Mouse (Mus musculus) midbrain, embryonic 13.5 days (tissue): ENCODE results near the gene Ppp1r14c. TPM values are rescaled to one million over a fixed set of nuclear protein-coding genes. Genes with fewer than 3 reads are reported as not detected.

Experiments
- ATAC-seq: fragments of 200-750 bp; cut with Nextera tagmentation; 2 replicates; pipeline ENCODE4 v1.8.0; 2017; ENCODE audit warnings: mild to moderate bottlenecking, moderate TSS enrichment, moderate library complexity
- H3K27ac ChIP-seq: fragments of 300-500 bp; sonication (generic); 2 replicates; pipeline ENCODE4 v1.5.1; 2015; ENCODE audit warnings: inconsistent platforms, mild to moderate bottlenecking, moderate library complexity
- H3K27me3 ChIP-seq: fragments of 300-500 bp; sonication (generic); 2 replicates; pipeline ENCODE4 v1.6.1; 2015; ENCODE audit warnings: mild to moderate bottlenecking, inconsistent platforms
- H3K36me3 ChIP-seq: fragments of 300-500 bp; sonication (generic); 2 replicates; pipeline ENCODE4 v1.6.1; 2015; ENCODE audit warnings: mild to moderate bottlenecking, inconsistent platforms
- H3K4me1 ChIP-seq: fragments of 300-500 bp; sonication (generic); replicated peaks from 2 replicates; pipeline ENCODE4 v1.6.1; 2015; ENCODE audit warnings: inconsistent platforms
- H3K4me2 ChIP-seq: fragments of 300-500 bp; sonication (generic); replicated peaks from 2 replicates; pipeline ENCODE4 v1.6.1; 2015; ENCODE audit warnings: moderate library complexity, mild to moderate bottlenecking, inconsistent platforms
- H3K4me3 ChIP-seq: fragments of 300-500 bp; sonication (generic); replicated peaks from 2 replicates; pipeline ENCODE4 v1.5.1; 2015; ENCODE audit warnings: mild to moderate bottlenecking, inconsistent platforms
- H3K9ac ChIP-seq: fragments of 300-500 bp; sonication (generic); replicated peaks from 2 replicates; pipeline ENCODE4 v1.6.1; 2015; ENCODE audit warnings: mild to moderate bottlenecking, inconsistent platforms
- H3K9me3 ChIP-seq: fragments of 300-500 bp; sonication (generic); 2 replicates; pipeline ENCODE4 v1.6.1; 2016; ENCODE audit warnings: mild to moderate bottlenecking, inconsistent platforms
- whole genome bisulfite sequencing: fragments of 180-500 bp; shearing (Covaris S2); methylation state at CpG from one replicate; pipeline ENCODE4 v1.1.7; 2015; 5-methylcytosine and 5-hydroxymethylcytosine counted together
- polyA plus RNA-seq: library from polyadenylated mRNA; unstranded; fragments of >200 nt; fragmentation: Nextera tagmentation; extraction: Ambion mirVana; gene quantifications from 2 replicates; pipeline ENCODE4 v1.2.1, GENCODE M21; 2015

Gene Ppp1r14c
- polyA plus RNA-seq, 1 experiment from 2014 or later, result 22.3 TPM

- H3K4me1 ChIP-seq, result no peaks in the 10 kb centered on the region
- 79% methylated on average over 3 of the region's 3 CpGs for WGBS
- ATAC-seq, result no peak
Measured at GRCm38 (mm10) chr10:3383176-3383575, 17.3 kb downstream of the Ppp1r14c start.

GRCm38 (mm10) chr10:3392251-3392650, 26.4 kb downstream of the Ppp1r14c start:
- WGBS, result 93% methylated on average over 4 of the region's 4 CpGs
- H3K27ac ChIP-seq, result no peak overlapping the region
- ATAC-seq, result no peak
- no peaks in the 10 kb centered on the region for H3K27me3 ChIP-seq
- H3K36me3 ChIP-seq, result no peaks in the 10 kb centered on the region
- H3K9ac ChIP-seq, result no peak overlapping the region
- no peaks in the 10 kb centered on the region for H3K4me1 ChIP-seq
- H3K4me3 ChIP-seq, result no peak overlapping the region
- no peaks in the 10 kb centered on the region for H3K9me3 ChIP-seq
- H3K4me2 ChIP-seq, result no peak overlapping the region

More at GRCm38 (mm10) chr10:3383176-3383575, 17.3 kb downstream of the Ppp1r14c start:
- H3K36me3 ChIP-seq, result no peaks in the 10 kb centered on the region
- no peak overlapping the region for H3K9ac ChIP-seq
- H3K27ac ChIP-seq, result no peak overlapping the region
- H3K4me2 ChIP-seq, result no peak overlapping the region
- H3K4me3 ChIP-seq, result no peak overlapping the region
- H3K27me3 ChIP-seq, result no peaks in the 10 kb centered on the region
- no peaks in the 10 kb centered on the region for H3K9me3 ChIP-seq

GRCm38 (mm10) chr10:3393548-3393947, 27.7 kb downstream of the Ppp1r14c start:
- no peak overlapping the region for H3K4me2 ChIP-seq
- no peak overlapping the region for H3K27ac ChIP-seq
- no peaks in the 10 kb centered on the region for H3K27me3 ChIP-seq
- H3K4me1 ChIP-seq, result no peaks in the 10 kb centered on the region
- H3K4me3 ChIP-seq, result no peak overlapping the region
- 92% methylated on average over 3 of the region's 4 CpGs for WGBS
- no peak overlapping the region for H3K9ac ChIP-seq
- ATAC-seq, result no peak
- no peaks in the 10 kb centered on the region for H3K36me3 ChIP-seq
- H3K9me3 ChIP-seq, result no peaks in the 10 kb centered on the region

- Histone ChIP-seq H3K4me1 (no peaks in the 10 kb centered on the region), H3K4me3 (no peak overlapping the region), H3K36me3 (no peaks in the 10 kb centered on the region), H3K9ac (no peak overlapping the region), H3K27me3 (no peaks in the 10 kb centered on the region), H3K4me2 (no peak overlapping the region), H3K9me3 (no peaks in the 10 kb centered on the region), H3K27ac (no peak overlapping the region)
- 0 out of 2 replicates have a peak, but pooled peaks have one; percentile 54 for ATAC-seq
- WGBS, result 42% methylated on average over 5 of the region's 5 CpGs
Measured at GRCm38 (mm10) chr10:3394193-3394592, 28.3 kb downstream of the Ppp1r14c start.

- H3K4me3 ChIP-seq, result no peak overlapping the region
- no peaks in the 10 kb centered on the region for H3K36me3 ChIP-seq
- WGBS, result 79% methylated on average over 4 of the region's 4 CpGs
- no peak overlapping the region for H3K9ac ChIP-seq
- H3K27me3 ChIP-seq, result no peaks in the 10 kb centered on the region
- ATAC-seq, result no peak
- H3K4me2 ChIP-seq, result no peak overlapping the region
- no peaks in the 10 kb centered on the region for H3K4me1 ChIP-seq
- no peaks in the 10 kb centered on the region for H3K9me3 ChIP-seq
- H3K27ac ChIP-seq, result no peak overlapping the region
Measured at GRCm38 (mm10) chr10:3394671-3395288, 28.9 kb downstream of the Ppp1r14c start.

GRCm38 (mm10) chr10:3395341-3395931, 29.6 kb downstream of the Ppp1r14c start:
- WGBS, result 90% methylated on average over 12 of the region's 12 CpGs

GRCm38 (mm10) chr10:3396008-3396795, 30.3 kb downstream of the Ppp1r14c start:
- WGBS, result 81% methylated on average over 10 of the region's 10 CpGs
- Histone ChIP-seq H3K9ac (no peak overlapping the region), H3K36me3 (no peaks in the 10 kb centered on the region), H3K9me3 (no peaks in the 10 kb centered on the region), H3K4me3 (no peak overlapping the region), H3K4me1 (no peaks in the 10 kb centered on the region), H3K4me2 (no peak overlapping the region), H3K27ac (no peak overlapping the region), H3K27me3 (no peaks in the 10 kb centered on the region)
- ATAC-seq, result no peak

More at GRCm38 (mm10) chr10:3395341-3395931, 29.6 kb downstream of the Ppp1r14c start:
- Histone ChIP-seq H3K27ac (no peak overlapping the region), H3K9me3 (no peaks in the 10 kb centered on the region), H3K4me3 (no peak overlapping the region), H3K4me2 (no peak overlapping the region), H3K4me1 (no peaks in the 10 kb centered on the region), H3K36me3 (no peaks in the 10 kb centered on the region), H3K9ac (no peak overlapping the region), H3K27me3 (no peaks in the 10 kb centered on the region)
- no peak for ATAC-seq

GRCm38 (mm10) chr10:3397406-3397805, 31.5 kb downstream of the Ppp1r14c start:
- no peak for ATAC-seq
- 77% methylated on average over 3 of the region's 3 CpGs for WGBS
- no peak overlapping the region for H3K9ac ChIP-seq
- no peaks in the 10 kb centered on the region for H3K27me3 ChIP-seq
- no peak overlapping the region for H3K4me3 ChIP-seq
- H3K27ac ChIP-seq, result no peak overlapping the region
- H3K4me1 ChIP-seq, result no peaks in the 10 kb centered on the region
- no peak overlapping the region for H3K4me2 ChIP-seq
- H3K36me3 ChIP-seq, result no peaks in the 10 kb centered on the region
- H3K9me3 ChIP-seq, result no peaks in the 10 kb centered on the region

GRCm38 (mm10) chr10:3398051-3398450, 32.2 kb downstream of the Ppp1r14c start:
- ATAC-seq, result no peak
- no peaks in the 10 kb centered on the region for H3K9me3 ChIP-seq
- H3K27ac ChIP-seq, result no peak overlapping the region
- no peak overlapping the region for H3K9ac ChIP-seq
- no peak overlapping the region for H3K4me2 ChIP-seq
- H3K36me3 ChIP-seq, result no peaks in the 10 kb centered on the region
- H3K4me1 ChIP-seq, result no peaks in the 10 kb centered on the region
- H3K27me3 ChIP-seq, result no peaks in the 10 kb centered on the region
- 87% methylated on average over 5 of the region's 5 CpGs for WGBS
- H3K4me3 ChIP-seq, result no peak overlapping the region

- no peak overlapping the region for H3K4me2 ChIP-seq
- no peaks in the 10 kb centered on the region for H3K4me1 ChIP-seq
- H3K27ac ChIP-seq, result no peak overlapping the region
- no peaks in the 10 kb centered on the region for H3K9me3 ChIP-seq
- ATAC-seq, result no peak
- no peak overlapping the region for H3K4me3 ChIP-seq
- WGBS, result 85% methylated on average over 5 of the region's 5 CpGs
- no peak overlapping the region for H3K9ac ChIP-seq
- no peaks in the 10 kb centered on the region for H3K27me3 ChIP-seq
- no peaks in the 10 kb centered on the region for H3K36me3 ChIP-seq
Measured at GRCm38 (mm10) chr10:3402284-3402683, 36.4 kb downstream of the Ppp1r14c start.

- no peaks in the 10 kb centered on the region for H3K36me3 ChIP-seq
- no peak overlapping the region for H3K4me2 ChIP-seq
- no peak for ATAC-seq
- H3K27me3 ChIP-seq, result no peaks in the 10 kb centered on the region
- no peak overlapping the region for H3K4me3 ChIP-seq
- H3K4me1 ChIP-seq, result no peaks in the 10 kb centered on the region; the same call in 1 of the 2 replicates
- no peak overlapping the region for H3K27ac ChIP-seq
- no peak overlapping the region for H3K9ac ChIP-seq
- H3K9me3 ChIP-seq, result no peaks in the 10 kb centered on the region
- WGBS, result 82% methylated on average over 7 of the region's 7 CpGs
Measured at GRCm38 (mm10) chr10:3403416-3404137, 37.7 kb downstream of the Ppp1r14c start.

GRCm38 (mm10) chr10:3404362-3404761, 38.5 kb downstream of the Ppp1r14c start:
- no peak for ATAC-seq

More at GRCm38 (mm10) chr10:3404362-3404761, 38.5 kb downstream of the Ppp1r14c start:
- 91% methylated on average over 4 of the region's 4 CpGs for WGBS
- Histone ChIP-seq H3K9me3 (no peaks in the 10 kb centered on the region), H3K9ac (no peak overlapping the region), H3K4me1 (no peaks in the 10 kb centered on the region; the same call in 1 of the 2 replicates), H3K4me2 (no peak overlapping the region), H3K27ac (no peak overlapping the region), H3K4me3 (no peak overlapping the region), H3K27me3 (no peaks in the 10 kb centered on the region), H3K36me3 (no peaks in the 10 kb centered on the region)
